8 mouse cellular contexts compared by ENCODE assay signal in genomic region chr17:27204075-27204909, GRCm38 (mm10). TPM values are rescaled to one million over a fixed set of nuclear protein-coding genes. Genes with fewer than 3 reads are reported as not detected.
DNase-seq lines count a peak whose midpoint lies in the region; ATAC-seq and TF ChIP-seq lines count a peak whose summit lies in the region.

TSS of gene Lemd2 (minus strand) at chr17:27204469.

- intact Hi-C loops in heart, postnatal 14 days (cut with DNase I): loop anchor here (10.0 kb wide), 4 partner anchors 169 to 949 kb away; partner anchors contain the start of genes Cuta, Luc7l, Phf1 and RPS10-NUDT3

- peaks cover 8% of the 10 kb centered on the region; the same call in 1 of the 2 replicates for H3K4me1 ChIP-seq in forebrain, embryonic 14.5 days (ENCODE audit: control insufficient read depth, insufficient read depth, low read length)
- H3K4me1 ChIP-seq in lung, adult 2 months (ENCODE audit: control insufficient read depth, insufficient read depth, low read length): 0 out of 2 replicates have a peak, but pooled peaks cover 3% of the 10 kb centered on the region

- peak within 1 kb of the TSS; percentile 88 for H3K4me2 ChIP-seq in forebrain, embryonic 14.5 days (ENCODE audit: low read length)

- no peaks in the 10 kb centered on the region for H3K27me3 ChIP-seq in forebrain, embryonic 14.5 days (replicated peaks; ENCODE audit: control insufficient read depth, insufficient read depth, low read length)

- H3K4me3 ChIP-seq in forebrain, embryonic 14.5 days (ENCODE audit: low read depth, low read length): peak within 1 kb of the TSS; percentile 87
- peak within 1 kb of the TSS; percentile 99 for H3K4me3 ChIP-seq in lung, adult 2 months (replicated peaks; ENCODE audit: extremely low read depth, low read depth, low read length)

- no peaks in the 10 kb centered on the region for H3K9me3 ChIP-seq in forebrain, embryonic 14.5 days (replicated peaks; ENCODE audit: control insufficient read depth, low read length)

- WGBS in forebrain, embryonic 14.5 days: 6% methylated on average over 63 of the region's 97 CpGs
- WGBS in lung, adult 2 months: 2% methylated on average over 97 of the region's 97 CpGs

- H3K9ac ChIP-seq in forebrain, embryonic 14.5 days (ENCODE audit: low read length): peak within 1 kb of the TSS; percentile 98

- peak; percentile 73; the same call in 1 of the 2 replicates for TF ChIP-seq POLR2A in lung, adult 2 months (IDR thresholded peaks at IDR 0.05; ENCODE audit: borderline replicate concordance, extremely low read depth, low read depth, low read length)

- peak; percentile 95 for ATAC-seq in forebrain, embryonic 14.5 days
- peak; percentile 96 for ATAC-seq in neutrophil, adult 5-6 weeks (ENCODE audit: extremely low read depth, insufficient number of reproducible peaks, low FRiP score, poor library complexity, severe bottlenecking)

- peak; percentile 90 for DNase-seq in ES-CJ7 (ENCODE audit: low read depth, low spot score)
- DNase-seq in cerebellum, adult 11 months: peak; percentile 96
- DNase-seq in forebrain, embryonic 14.5 days (ENCODE audit: low spot score): peak; percentile 96
- DNase-seq in heart, postnatal 14 days: peak; percentile 98 to 99
- DNase-seq in layer of hippocampus, adult 18-20 months (ENCODE audit: low spot score in 2 of 2): peak; percentile 92 to 96
- peak; percentile 96 for DNase-seq in lung, adult 2 months
- DNase-seq in thymus, adult 18-20 months: peak; percentile 90 to 91

- TF ChIP-seq CTCF in lung, adult 2 months (IDR thresholded peaks at IDR 0.05; ENCODE audit: insufficient read depth, low read length): no peak

- peak within 1 kb of the TSS; percentile 96 for H3K27ac ChIP-seq in forebrain, embryonic 14.5 days (ENCODE audit: low read depth, low read length)

- peaks cover 32% of the 10 kb centered on the region for H3K36me3 ChIP-seq in forebrain, embryonic 14.5 days (ENCODE audit: control insufficient read depth, insufficient read depth, low read length)

RNA-seq across cellular contexts. Expression of gene Lemd2, which starts in this region (rescaled TPM):
- polyA plus RNA-seq in forebrain, embryonic 14.5 days (2014; fragmentation: Nextera tagmentation; extraction: Ambion mirVana): 11.3 and 14.8 TPM in 2 replicates
- 10 to 100 TPM; 27.4 to 28.6 TPM for total RNA-seq in heart, postnatal 14 days (2021)
- total RNA-seq in layer of hippocampus, adult 18-20 months (2021): 10 to 100 TPM; 43.2 to 45.7 TPM
- polyA plus RNA-seq in lung, adult 2 months (2012; rRNA removed): 89.9 and 99.7 TPM in 2 replicates
- total RNA-seq in neutrophil, adult 5-6 weeks (2017): 64.4 and 69.6 TPM in 2 replicates

Comparison
In these comparisons a context has a peak if more than half of its experiments do, and no peak if none do; other contexts are left out.
1. Peak in every context shown above with its lines: DNase-seq, ATAC-seq, H3K4me3 ChIP-seq and H3K27ac ChIP-seq.